ENCODE assay signal across 18 mouse cellular contexts in genomic region chr11:95252104-95252503, GRCm38 (mm10). TPM values are rescaled to one million over a fixed set of nuclear protein-coding genes. Genes with fewer than 3 reads are reported as not detected.
DNase-seq lines count a peak whose midpoint lies in the region; ATAC-seq lines count a peak whose summit lies in the region.
"Had no signal": no experiment of that assay in that cellular context is flagged by ENCODE, and none has a peak within 500 bp of the region (broad histone marks: within the 10 kb centered on the region; RNA-seq: fewer than 3 reads in every experiment).

No protein-coding gene starts in this region.

- DNase-seq in gastrocnemius, postnatal 10 days, result no peak
- DNase-seq in adrenal gland, postnatal 14 days, result no peak
- DNase-seq in urinary bladder, postnatal 25 days (ENCODE audit: low spot score), result no peak
- DNase-seq: adrenal gland, adult 2 months; lung, adult 18-20 months; right cerebral cortex, postnatal 25 days; thymus, postnatal 25 days had no signal

- no peak overlapping the region for H3K4me3 ChIP-seq in midbrain, embryonic 13.5 days (replicated peaks)
- no peak overlapping the region for H3K4me3 ChIP-seq in midbrain, embryonic 16.5 days (ENCODE audit: low read depth, low read length)
- H3K4me3 ChIP-seq in kidney, embryonic 15.5 days (replicated peaks), result no peak overlapping the region
- no peak overlapping the region for H3K4me3 ChIP-seq in liver, embryonic 12.5 days
- H3K4me3 ChIP-seq: neural tube, embryonic 15.5 days had no signal

- peak; percentile 25; the same call in 1 of the 2 replicates for ATAC-seq in midbrain, embryonic 13.5 days
- ATAC-seq in midbrain, embryonic 16.5 days, result no peak
- peak; percentile 55; the same call in 1 of the 2 replicates for ATAC-seq in kidney, embryonic 15.5 days (replicated peaks; ENCODE audit: low FRiP score)
- ATAC-seq in liver, embryonic 12.5 days, result peak; percentile 53

- H3K27me3 ChIP-seq in midbrain, embryonic 13.5 days, result peaks cover 14% of the 10 kb centered on the region; the same call in 1 of the 2 replicates
- H3K27me3 ChIP-seq in midbrain, embryonic 16.5 days (ENCODE audit: control insufficient read depth, insufficient read depth, low read depth, low read length), result no peaks in the 10 kb centered on the region
- peaks cover 1% of the 10 kb centered on the region; the same call in 1 of the 2 replicates for H3K27me3 ChIP-seq in kidney, embryonic 15.5 days
- peaks cover 20% of the 10 kb centered on the region for H3K27me3 ChIP-seq in liver, embryonic 12.5 days (replicated peaks)

- H3K36me3 ChIP-seq in midbrain, embryonic 13.5 days, result no peaks in the 10 kb centered on the region
- H3K36me3 ChIP-seq in midbrain, embryonic 16.5 days (ENCODE audit: control insufficient read depth, insufficient read depth, low read length), result no peaks in the 10 kb centered on the region
- H3K36me3 ChIP-seq in kidney, embryonic 15.5 days, result no peaks in the 10 kb centered on the region
- H3K36me3 ChIP-seq in liver, embryonic 12.5 days, result no peaks in the 10 kb centered on the region
- H3K36me3 ChIP-seq: neural tube, embryonic 15.5 days had no signal

- 79% methylated on average over 6 of the region's 6 CpGs for WGBS in midbrain, embryonic 13.5 days
- WGBS in midbrain, embryonic 16.5 days, result 82% methylated on average over 6 of the region's 6 CpGs
- WGBS in kidney, embryonic 15.5 days, result 80% methylated on average over 6 of the region's 6 CpGs
- 70% methylated on average over 6 of the region's 6 CpGs for WGBS in liver, embryonic 12.5 days (ENCODE audit: insufficient replicate concordance)

- H3K9me3 ChIP-seq in midbrain, embryonic 13.5 days, result no peaks in the 10 kb centered on the region
- no peaks in the 10 kb centered on the region for H3K9me3 ChIP-seq in midbrain, embryonic 16.5 days (replicated peaks; ENCODE audit: control insufficient read depth, low read length, poor library complexity, severe bottlenecking)
- H3K9me3 ChIP-seq in kidney, embryonic 15.5 days (replicated peaks), result no peaks in the 10 kb centered on the region
- no peaks in the 10 kb centered on the region for H3K9me3 ChIP-seq in liver, embryonic 12.5 days (replicated peaks)
- H3K9me3 ChIP-seq: neural tube, embryonic 15.5 days had no signal

- no peak overlapping the region for H3K9ac ChIP-seq in midbrain, embryonic 13.5 days (replicated peaks)
- H3K9ac ChIP-seq in midbrain, embryonic 16.5 days (ENCODE audit: low read depth, low read length), result no peak overlapping the region
- no peak overlapping the region for H3K9ac ChIP-seq in kidney, embryonic 15.5 days
- H3K9ac ChIP-seq in liver, embryonic 12.5 days, result no peak overlapping the region
- H3K9ac ChIP-seq: neural tube, embryonic 15.5 days had no signal

- peaks cover 3% of the 10 kb centered on the region for H3K4me1 ChIP-seq in midbrain, embryonic 13.5 days (replicated peaks)
- no peaks in the 10 kb centered on the region for H3K4me1 ChIP-seq in midbrain, embryonic 16.5 days (ENCODE audit: control insufficient read depth, insufficient read depth, low read length)
- H3K4me1 ChIP-seq in kidney, embryonic 15.5 days, result peaks cover 8% of the 10 kb centered on the region
- peaks cover 7% of the 10 kb centered on the region; the same call in 1 of the 2 replicates for H3K4me1 ChIP-seq in liver, embryonic 12.5 days

- no peak overlapping the region for H3K4me2 ChIP-seq in midbrain, embryonic 13.5 days (replicated peaks)
- H3K4me2 ChIP-seq in midbrain, embryonic 16.5 days (ENCODE audit: low read length), result no peak overlapping the region
- no peak overlapping the region for H3K4me2 ChIP-seq in kidney, embryonic 15.5 days
- H3K4me2 ChIP-seq in liver, embryonic 12.5 days, result no peak overlapping the region
- H3K4me2 ChIP-seq: neural tube, embryonic 15.5 days had no signal

- no peak overlapping the region for H3K27ac ChIP-seq in midbrain, embryonic 13.5 days
- no peak overlapping the region for H3K27ac ChIP-seq in midbrain, embryonic 16.5 days (ENCODE audit: low read length)
- H3K27ac ChIP-seq in kidney, embryonic 15.5 days, result peak overlapping the region; percentile 35; the same call in 1 of the 2 replicates
- H3K27ac ChIP-seq in liver, embryonic 12.5 days, result no peak overlapping the region
- H3K27ac ChIP-seq: macrophage; neural tube, embryonic 15.5 days had no signal

RNA-seq across cellular contexts. Expression of gene Tac4, which starts 9.2 kb away (rescaled TPM):
- polyA plus RNA-seq in midbrain, embryonic 13.5 days (2015; fragmentation: Nextera tagmentation; extraction: Ambion mirVana), result not detected in 2 replicates
- not detected in 2 replicates for polyA plus RNA-seq in midbrain, embryonic 16.5 days (2015; fragmentation: Nextera tagmentation; extraction: Ambion mirVana)
- polyA plus RNA-seq in kidney, embryonic 15.5 days (2015; fragmentation: Nextera tagmentation; extraction: Ambion mirVana), result 0.17 TPM in 1 of 2 replicates, not detected in the other
- 0.10 TPM in 1 of 2 replicates, not detected in the other for polyA plus RNA-seq in liver, embryonic 12.5 days (2016; fragmentation: Nextera tagmentation; extraction: Ambion mirVana)
- total RNA-seq in gastrocnemius, postnatal 10 days (2021), result not detected
- not detected in 2 replicates for total RNA-seq in adrenal gland, postnatal 14 days (2021)
- total RNA-seq: adrenal gland, adult 2 months; common myeloid progenitor, adult 5-6 weeks; heart, postnatal 25 days; left cerebral cortex, adult 18-20 months had no signal
- polyA plus RNA-seq: adrenal gland, adult 2 months; gonadal fat pad, adult 2 months; macrophage; stomach, embryonic 14.5 days had no signal

RNA-seq across cellular contexts. Expression of gene Kat7, which starts 57.9 kb away (rescaled TPM):
- polyA plus RNA-seq in midbrain, embryonic 13.5 days (2015; fragmentation: Nextera tagmentation; extraction: Ambion mirVana), result 63.8 and 66.1 TPM in 2 replicates
- polyA plus RNA-seq in midbrain, embryonic 16.5 days (2015; fragmentation: Nextera tagmentation; extraction: Ambion mirVana), result 65.8 and 69.1 TPM in 2 replicates
- 78.7 and 83.4 TPM in 2 replicates for polyA plus RNA-seq in kidney, embryonic 15.5 days (2015; fragmentation: Nextera tagmentation; extraction: Ambion mirVana)
- polyA plus RNA-seq in liver, embryonic 12.5 days (2016; fragmentation: Nextera tagmentation; extraction: Ambion mirVana), result 48.1 and 49.5 TPM in 2 replicates
- total RNA-seq in gastrocnemius, postnatal 10 days (2021), result 10 to 100 TPM; 29.7 to 31.8 TPM
- 48.5 and 50.7 TPM in 2 replicates for total RNA-seq in adrenal gland, postnatal 14 days (2021)
